Mouse (Mus musculus) macrophage (primary cell): ENCODE data around the gene Zfp385c. TPM values are rescaled to one million over a fixed set of nuclear protein-coding genes. Genes with fewer than 3 reads are reported as not detected.

Experiments used
- H3K27ac ChIP-seq: fragments of 350-480 bp; formaldehyde crosslinking; 2 replicates; pipeline ENCODE4 v1.9.0; 2021
- H3K36me3 ChIP-seq: fragments of 350-480 bp; formaldehyde crosslinking; 2 replicates; pipeline ENCODE4 v1.9.0; 2021; ENCODE audit errors: inconsistent target
- H3K4me3 ChIP-seq: fragments of 350-480 bp; formaldehyde crosslinking; 2 replicates; pipeline ENCODE4 v1.9.0; 2021; ENCODE audit errors: inconsistent target
- H3K79me2 ChIP-seq: fragments of 350-480 bp; formaldehyde crosslinking; 2 replicates; pipeline ENCODE4 v1.9.0; 2021; ENCODE audit errors: inconsistent target
- WGBS: methylation state at CpG from one replicate; pipeline ENCODE4 v1.1.7; 2026; ENCODE audit warnings: inconsistent platforms; ENCODE audit not compliant: missing documents; 5-methylcytosine and 5-hydroxymethylcytosine counted together
- polyA plus RNA-seq: library from polyadenylated mRNA; stranded (reverse); fragments of 250-400 nt; gene quantifications from 3 replicates; pipeline ENCODE4 v1.2.4, GENCODE M21; 2018; ENCODE audit warnings: inconsistent platforms

The Zfp385c gene
- polyA plus RNA-seq, 1 experiment from 2014 or later: 1.2 TPM

DNA sequence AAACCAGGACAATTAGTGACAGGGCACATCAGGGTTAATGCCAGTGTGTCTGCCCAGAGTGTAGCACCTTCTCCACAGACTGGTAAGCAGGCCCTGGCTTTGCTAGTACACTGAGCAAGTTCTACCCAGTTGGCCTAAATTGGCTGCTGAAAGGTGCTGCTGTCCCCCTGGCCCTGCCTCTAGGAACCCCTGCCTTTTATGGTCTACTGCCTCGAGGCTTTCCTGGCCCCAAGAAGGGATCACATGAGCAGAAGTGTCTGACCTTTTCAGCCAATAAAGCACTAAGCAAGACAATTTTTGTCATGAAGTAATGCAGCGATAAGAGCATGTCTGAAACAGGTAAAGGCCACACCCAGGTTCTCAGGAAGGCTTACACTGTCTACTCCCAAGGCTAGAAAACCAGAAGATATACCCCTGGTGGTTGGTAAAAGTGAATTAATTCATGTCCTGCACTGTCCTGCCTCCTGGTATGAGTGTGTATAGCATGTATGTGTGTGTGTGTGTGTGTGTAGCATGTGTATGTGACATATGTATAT lies 30.3 kb upstream of the Zfp385c start:
- peak overlapping the region; percentile 94 for H3K27ac ChIP-seq
- WGBS: 47% methylated on average over 2 of the region's 2 CpGs
- no peak overlapping the region for H3K4me3 ChIP-seq
- peaks cover 9% of the 10 kb centered on the region for H3K36me3 ChIP-seq
- H3K79me2 ChIP-seq: peaks cover 96% of the 10 kb centered on the region

DNA sequence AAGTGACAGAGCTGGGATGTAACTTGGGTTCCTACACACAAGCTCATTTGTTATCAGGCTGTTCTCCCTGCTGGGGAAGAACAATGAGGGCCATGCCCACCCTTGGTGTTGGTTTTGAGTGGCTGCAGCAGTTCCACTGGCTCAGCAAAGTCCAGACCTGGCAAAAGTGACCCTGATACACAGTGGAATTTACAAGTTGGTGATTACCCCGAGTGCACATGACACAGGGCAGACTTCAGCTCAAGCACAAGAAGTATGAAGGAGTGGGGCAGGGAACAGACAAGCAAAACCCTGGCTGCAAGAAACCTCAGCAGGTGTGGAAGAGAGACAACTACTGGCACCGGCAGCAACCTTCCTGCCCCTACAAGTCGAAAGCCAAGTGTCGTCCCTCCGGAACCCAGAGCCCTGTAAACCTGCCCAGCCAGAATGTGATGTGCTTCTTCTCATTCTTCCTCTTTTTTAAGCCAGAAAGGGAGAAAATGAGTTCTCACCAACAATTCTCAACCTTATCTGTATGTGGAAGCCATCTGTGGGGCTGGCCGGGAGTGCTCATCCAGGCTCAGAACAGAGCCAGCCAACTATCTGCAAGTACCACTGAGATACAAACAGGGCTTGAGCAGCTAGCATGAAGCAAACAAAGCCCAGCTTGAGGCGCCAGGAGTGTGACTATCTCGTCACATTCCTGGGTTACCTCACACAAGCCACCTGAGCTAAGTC lies 29.7 kb upstream of the Zfp385c start:
- Histone ChIP-seq H3K4me3 (no peak overlapping the region), H3K79me2 (peaks cover 96% of the 10 kb centered on the region), H3K27ac (peak overlapping the region; percentile 94), H3K36me3 (peaks cover 15% of the 10 kb centered on the region)
- WGBS: 27% methylated on average over 8 of the region's 8 CpGs

DNA sequence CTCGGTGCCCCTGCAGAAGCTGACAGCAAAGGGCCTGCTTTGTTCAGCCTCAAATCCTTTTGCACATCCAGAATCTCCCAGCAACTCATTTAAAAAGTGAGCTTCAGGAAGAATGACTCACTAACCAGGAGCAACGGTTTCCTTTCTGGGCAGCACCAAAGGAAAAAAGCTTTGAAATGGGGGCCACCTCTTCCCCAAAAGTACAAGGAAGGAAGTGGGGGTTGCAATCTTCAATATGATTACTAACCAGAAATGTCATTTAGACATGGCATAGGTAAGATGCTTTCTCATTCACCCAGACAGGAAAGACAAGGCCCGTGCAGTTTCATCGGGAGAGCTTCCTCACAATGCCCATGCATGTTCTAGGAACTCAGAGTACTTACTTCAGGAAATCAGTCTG lies 29.0 kb upstream of the Zfp385c start:
- Histone ChIP-seq H3K36me3 (peaks cover 22% of the 10 kb centered on the region), H3K79me2 (peaks cover 96% of the 10 kb centered on the region), H3K27ac (peak overlapping the region; percentile 94), H3K4me3 (no peak overlapping the region)
- 2% methylated on average over 4 of the region's 4 CpGs for WGBS

- H3K4me3 ChIP-seq: no peak overlapping the region
- peaks cover 96% of the 10 kb centered on the region for H3K79me2 ChIP-seq
- H3K27ac ChIP-seq: peak overlapping the region; percentile 94
- H3K36me3 ChIP-seq: peaks cover 30% of the 10 kb centered on the region
- 16% methylated on average over 5 of the region's 5 CpGs for WGBS
Measured at GRCm38 (mm10) chr11:100720345-100720744, 28.1 kb upstream of the Zfp385c start.

GRCm38 (mm10) chr11:100719893-100720292 lies 27.6 kb upstream of the Zfp385c start:
- 86% methylated on average over 11 of the region's 11 CpGs for WGBS

DNA sequence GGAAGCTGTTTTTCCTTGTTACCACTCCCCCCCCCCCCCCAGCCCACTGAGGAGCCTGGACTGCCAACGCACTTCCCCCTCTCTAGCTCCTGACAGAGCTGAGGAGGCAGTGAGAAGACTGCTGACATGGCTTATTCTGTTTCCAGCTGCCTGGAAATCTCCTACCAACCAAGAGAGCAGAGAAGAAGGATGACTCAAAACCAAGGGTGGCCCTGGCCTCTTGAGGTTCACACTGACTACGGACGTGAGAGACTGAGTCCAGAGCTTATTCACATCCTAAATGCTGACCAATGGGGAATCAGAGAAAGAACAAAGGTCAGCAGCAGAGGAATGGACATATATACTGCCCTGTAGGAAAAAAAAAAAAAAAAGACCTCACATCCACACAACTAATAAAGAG lies 27.1 kb upstream of the Zfp385c start:
- Histone ChIP-seq H3K4me3 (no peak overlapping the region), H3K79me2 (peaks cover 87% of the 10 kb centered on the region), H3K36me3 (peaks cover 33% of the 10 kb centered on the region), H3K27ac (peak overlapping the region; percentile 94)
- WGBS: 7% methylated on average over 3 of the region's 3 CpGs

More at GRCm38 (mm10) chr11:100719893-100720292, 27.6 kb upstream of the Zfp385c start:
- Histone ChIP-seq H3K36me3 (peaks cover 33% of the 10 kb centered on the region), H3K4me3 (no peak overlapping the region), H3K79me2 (peaks cover 93% of the 10 kb centered on the region), H3K27ac (peak overlapping the region; percentile 94)

- peak overlapping the region; percentile 94 for H3K27ac ChIP-seq
- H3K79me2 ChIP-seq: peaks cover 82% of the 10 kb centered on the region
- 85% methylated on average over 4 of the region's 4 CpGs for WGBS
- no peak overlapping the region for H3K4me3 ChIP-seq
- H3K36me3 ChIP-seq: peaks cover 33% of the 10 kb centered on the region
Measured at GRCm38 (mm10) chr11:100718866-100719265, 26.6 kb upstream of the Zfp385c start.

GRCm38 (mm10) chr11:100718462-100718861 lies 26.2 kb upstream of the Zfp385c start:
- Histone ChIP-seq H3K4me3 (no peak overlapping the region), H3K79me2 (peaks cover 78% of the 10 kb centered on the region), H3K27ac (peak overlapping the region; percentile 94), H3K36me3 (peaks cover 33% of the 10 kb centered on the region)
- WGBS: 88% methylated on average over 7 of the region's 7 CpGs

DNA sequence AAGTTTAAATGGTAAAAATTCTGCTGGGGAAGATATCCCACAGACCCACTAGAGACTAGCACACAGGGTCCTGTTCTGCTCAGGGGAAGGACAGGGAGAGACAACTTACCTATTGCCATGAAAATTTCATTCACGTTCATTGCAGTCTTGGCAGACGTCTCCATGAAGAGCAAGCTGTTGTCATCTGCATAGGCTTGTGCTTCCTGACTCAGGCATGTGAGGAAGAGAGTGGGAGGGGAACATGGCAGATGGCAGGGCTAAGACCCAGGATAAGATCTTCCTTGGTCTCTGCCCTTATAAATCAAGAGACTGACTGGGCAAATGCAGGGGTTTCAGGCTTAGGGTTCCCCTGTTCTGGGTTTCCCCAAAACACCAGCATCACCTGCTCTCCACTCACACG lies 24.4 kb upstream of the Zfp385c start:
- Histone ChIP-seq H3K79me2 (peaks cover 62% of the 10 kb centered on the region), H3K27ac (no peak overlapping the region), H3K4me3 (no peak overlapping the region), H3K36me3 (peaks cover 33% of the 10 kb centered on the region)
- 100% methylated on average over 3 of the region's 3 CpGs for WGBS

DNA sequence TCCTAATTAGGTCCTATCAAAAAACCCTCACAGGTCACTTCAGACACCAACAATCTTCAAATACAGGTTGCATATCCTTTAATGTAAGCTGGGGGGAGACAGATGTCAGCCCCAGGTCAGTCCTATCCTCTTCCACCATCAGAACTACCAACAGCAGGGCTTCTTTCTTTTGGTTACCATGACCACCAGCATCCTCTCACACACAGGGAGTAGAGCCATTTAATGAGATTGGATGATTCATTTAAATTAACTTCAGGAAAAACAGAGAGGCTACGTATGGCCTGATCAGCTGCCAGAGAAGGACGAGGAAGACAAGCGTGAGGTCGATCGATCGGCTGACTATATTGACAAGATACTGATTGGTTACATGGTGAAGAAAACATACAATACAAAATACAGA lies 22.7 kb upstream of the Zfp385c start:
- Histone ChIP-seq H3K79me2 (peaks cover 48% of the 10 kb centered on the region), H3K27ac (no peak overlapping the region), H3K36me3 (peaks cover 35% of the 10 kb centered on the region), H3K4me3 (no peak overlapping the region)
- WGBS: 94% methylated on average over 6 of the region's 6 CpGs

DNA sequence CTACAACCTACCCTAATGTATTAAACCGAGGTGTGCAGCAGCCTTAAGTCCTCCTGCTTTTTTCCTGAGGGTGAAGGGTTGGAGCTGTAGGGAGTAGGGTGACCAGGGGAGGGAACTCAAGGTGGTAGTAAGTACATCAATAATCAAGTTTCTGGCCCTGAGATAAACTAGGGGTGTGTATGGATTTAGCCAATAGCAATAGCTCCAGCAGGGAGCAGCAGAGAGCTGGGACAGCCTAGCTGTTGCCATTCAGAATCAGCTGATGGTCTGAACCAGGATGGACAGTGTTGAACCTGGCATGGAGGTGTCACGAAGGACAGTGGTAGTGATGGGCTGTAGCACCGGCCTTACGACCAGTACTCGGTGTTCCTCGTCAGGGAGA lies 22.3 kb upstream of the Zfp385c start:
- peaks cover 40% of the 10 kb centered on the region for H3K36me3 ChIP-seq
- peaks cover 43% of the 10 kb centered on the region for H3K79me2 ChIP-seq
- 56% methylated on average over 6 of the region's 6 CpGs for whole genome bisulfite sequencing
- no peak overlapping the region for H3K4me3 ChIP-seq
- H3K27ac ChIP-seq: peak overlapping the region; percentile 81

GRCm38 (mm10) chr11:100713735-100714533 lies 21.7 kb upstream of the Zfp385c start, which contains the start of gene Hspb9:
Hspb9 (plus strand) TSS chr11:100713850.
- peaks cover 46% of the 10 kb centered on the region for H3K36me3 ChIP-seq
- H3K79me2 ChIP-seq: peaks cover 41% of the 10 kb centered on the region
- peak within 1 kb of the TSS; percentile 17; the same call in 1 of the 2 replicates for H3K4me3 ChIP-seq
- WGBS: 4% methylated on average over 38 of the region's 38 CpGs
- peak within 1 kb of the TSS; percentile 81 for H3K27ac ChIP-seq

- H3K27ac ChIP-seq: peak overlapping the region; percentile 81
- H3K4me3 ChIP-seq: no peak overlapping the region; the same call in 1 of the 2 replicates
- WGBS: 100% methylated on average over 1 of the region's 4 CpGs
- peaks cover 50% of the 10 kb centered on the region for H3K36me3 ChIP-seq
- H3K79me2 ChIP-seq: peaks cover 34% of the 10 kb centered on the region
Measured at GRCm38 (mm10) chr11:100713174-100713573, 20.9 kb upstream of the Zfp385c start.

DNA sequence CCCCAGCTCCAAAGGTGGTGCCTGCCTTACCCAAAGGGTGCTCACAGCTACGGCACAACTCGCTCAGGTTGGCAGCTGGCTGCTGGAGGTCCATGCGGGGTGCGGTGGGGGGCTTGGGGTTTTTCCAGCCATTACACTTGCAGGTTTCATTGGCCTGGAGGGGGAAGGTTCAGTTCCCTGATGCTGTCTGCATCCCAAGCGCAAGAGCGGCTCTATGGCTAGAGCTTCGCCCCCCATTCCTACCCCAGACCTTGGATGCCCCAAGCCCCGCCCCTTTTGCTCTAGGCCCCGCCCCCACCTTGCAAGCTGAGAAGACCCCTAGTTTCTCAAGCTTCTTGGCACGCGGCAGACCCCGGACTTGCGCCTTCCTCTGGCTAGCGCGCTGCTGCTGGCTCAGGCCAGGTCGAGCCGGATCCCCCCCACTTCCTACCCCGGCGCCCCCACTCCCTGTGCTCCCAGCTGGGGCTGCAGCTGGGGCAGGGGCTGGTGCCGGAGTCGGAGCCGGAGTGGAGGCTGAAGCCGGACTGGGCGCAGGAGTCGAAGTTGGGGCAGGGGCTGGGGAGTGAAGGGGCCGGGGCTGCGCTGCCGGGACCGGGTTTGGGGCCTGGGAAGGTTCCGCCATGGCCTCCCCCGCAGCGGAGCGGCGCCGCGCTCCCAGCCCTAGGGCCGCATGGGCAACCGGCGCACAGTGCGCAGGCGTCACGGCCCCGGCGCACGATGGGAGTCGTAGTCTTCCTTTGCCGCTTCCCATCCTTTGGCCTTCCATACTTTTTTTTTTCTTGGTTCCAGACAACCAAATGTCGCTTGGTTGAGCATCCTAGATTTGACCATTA lies 19.7 kb upstream of the Zfp385c start, which contains the start of gene Kat2a:
Gene Kat2a (minus strand): TSS at position 683 of the 833 bp plus-strand sequence.
- H3K36me3 ChIP-seq: peaks cover 50% of the 10 kb centered on the region
- peaks cover 22% of the 10 kb centered on the region for H3K79me2 ChIP-seq
- peak within 1 kb of the TSS; percentile 33 for H3K4me3 ChIP-seq
- WGBS: 2% methylated on average over 44 of the region's 48 CpGs
- peak within 1 kb of the TSS; percentile 81 for H3K27ac ChIP-seq
